Mouse (Mus musculus) forebrain, embryonic 11.5 days (tissue): Measurements from ENCODE around the gene Gm8094. TPM values are rescaled to one million over a fixed set of nuclear protein-coding genes. Genes with fewer than 3 reads are reported as not detected.

Experiments
- polyA plus RNA-seq: library from polyadenylated mRNA; unstranded; fragments of >200 nt; fragmentation: Nextera tagmentation; extraction: Ambion mirVana; gene quantifications from 2 replicates; pipeline ENCODE4 v1.2.1, GENCODE M21; 2014

Gm8094 gene
- polyA plus RNA-seq, 1 experiment from 2014 or later = not detected

Other genes with a start within 250 kb of the Gm8094 start
- gene Gm21977, start 223.2 kb downstream of the Gm8094 start, polyA plus RNA-seq = not detected in 2 replicates
- not detected in 2 replicates for gene Gm8082, start 83.0 kb downstream of the Gm8094 start, polyA plus RNA-seq
- gene Gm10376, start 61.0 kb downstream of the Gm8094 start, polyA plus RNA-seq = not detected in 2 replicates
- not detected in 2 replicates for gene Gm8104, start 24.0 kb upstream of the Gm8094 start, polyA plus RNA-seq
- not detected in 2 replicates for gene Gm7233, start 103.2 kb upstream of the Gm8094 start, polyA plus RNA-seq
- not detected in 2 replicates for gene Gm8122, start 158.7 kb upstream of the Gm8094 start, polyA plus RNA-seq
- gene Gm8126, start 182.0 kb upstream of the Gm8094 start, polyA plus RNA-seq = not detected in 2 replicates
- not detected in 2 replicates for gene Gm9732, start 198.4 kb upstream of the Gm8094 start, polyA plus RNA-seq
- not detected in 2 replicates for gene Gm8127, start 217.2 kb upstream of the Gm8094 start, polyA plus RNA-seq